Mouse (Mus musculus) hindbrain, embryonic 16.5 days (tissue): Measurements from ENCODE around the gene Gm9918. TPM values are rescaled to one million over a fixed set of nuclear protein-coding genes. Genes with fewer than 3 reads are reported as not detected.

Experiments used
- ATAC-seq: fragments of 200-750 bp; cut with Nextera tagmentation; 2 replicates; pipeline ENCODE4 v1.8.0; 2017; ENCODE audit warnings: moderate TSS enrichment, moderate library complexity
- H3K27ac ChIP-seq: fragments of 300-500 bp; sonication (generic); 2 replicates; pipeline ENCODE4 v1.5.1; 2014; ENCODE audit warnings: low read depth, mild to moderate bottlenecking, control low read depth, low read length, moderate library complexity
- H3K27me3 ChIP-seq: fragments of 300-500 bp; sonication (generic); replicated peaks from 2 replicates; pipeline ENCODE4 v1.6.1; 2014; ENCODE audit warnings: low read length; ENCODE audit not compliant: control insufficient read depth, insufficient read depth
- H3K36me3 ChIP-seq: fragments of 300-500 bp; sonication (generic); 2 replicates; pipeline ENCODE4 v1.6.1; 2014; ENCODE audit warnings: mild to moderate bottlenecking, low read length, moderate library complexity, mixed read lengths; ENCODE audit not compliant: control insufficient read depth, insufficient read depth
- H3K4me1 ChIP-seq: fragments of 300-500 bp; sonication (generic); 2 replicates; pipeline ENCODE4 v1.6.1; 2014; ENCODE audit warnings: low read depth, low read length; ENCODE audit not compliant: control insufficient read depth, insufficient read depth
- H3K4me2 ChIP-seq: fragments of 300-500 bp; sonication (generic); 2 replicates; pipeline ENCODE4 v1.6.1; 2014; ENCODE audit warnings: mild to moderate bottlenecking, low read length, control low read depth, moderate library complexity
- H3K4me3 ChIP-seq: fragments of 300-500 bp; sonication (generic); 2 replicates; pipeline ENCODE4 v1.5.1; 2014; ENCODE audit warnings: mild to moderate bottlenecking, low read length, control low read depth, moderate library complexity
- H3K9ac ChIP-seq: fragments of 300-500 bp; sonication (generic); 2 replicates; pipeline ENCODE4 v1.6.1; 2014; ENCODE audit warnings: low read depth, mild to moderate bottlenecking, control low read depth, low read length, moderate library complexity
- H3K9me3 ChIP-seq: fragments of 300-500 bp; sonication (generic); 2 replicates; pipeline ENCODE4 v1.6.1; 2014; ENCODE audit warnings: mild to moderate bottlenecking, low read length, moderate library complexity; ENCODE audit not compliant: control insufficient read depth
- WGBS: fragments of 180-500 bp; shearing (Covaris S2); extraction: QIAGEN DNeasy Blood & Tissue Kit; methylation state at CpG from one replicate; pipeline ENCODE4 v1.1.7; 2014; 5-methylcytosine and 5-hydroxymethylcytosine counted together
- polyA plus RNA-seq: library from polyadenylated mRNA; unstranded; fragments of >200 nt; fragmentation: Nextera tagmentation; extraction: Ambion mirVana; gene quantifications from 2 replicates; pipeline ENCODE4 v1.2.1, GENCODE M21; 2015

The Gm9918 gene
- polyA plus RNA-seq, 1 experiment from 2014 or later = 0.14 TPM

DNA sequence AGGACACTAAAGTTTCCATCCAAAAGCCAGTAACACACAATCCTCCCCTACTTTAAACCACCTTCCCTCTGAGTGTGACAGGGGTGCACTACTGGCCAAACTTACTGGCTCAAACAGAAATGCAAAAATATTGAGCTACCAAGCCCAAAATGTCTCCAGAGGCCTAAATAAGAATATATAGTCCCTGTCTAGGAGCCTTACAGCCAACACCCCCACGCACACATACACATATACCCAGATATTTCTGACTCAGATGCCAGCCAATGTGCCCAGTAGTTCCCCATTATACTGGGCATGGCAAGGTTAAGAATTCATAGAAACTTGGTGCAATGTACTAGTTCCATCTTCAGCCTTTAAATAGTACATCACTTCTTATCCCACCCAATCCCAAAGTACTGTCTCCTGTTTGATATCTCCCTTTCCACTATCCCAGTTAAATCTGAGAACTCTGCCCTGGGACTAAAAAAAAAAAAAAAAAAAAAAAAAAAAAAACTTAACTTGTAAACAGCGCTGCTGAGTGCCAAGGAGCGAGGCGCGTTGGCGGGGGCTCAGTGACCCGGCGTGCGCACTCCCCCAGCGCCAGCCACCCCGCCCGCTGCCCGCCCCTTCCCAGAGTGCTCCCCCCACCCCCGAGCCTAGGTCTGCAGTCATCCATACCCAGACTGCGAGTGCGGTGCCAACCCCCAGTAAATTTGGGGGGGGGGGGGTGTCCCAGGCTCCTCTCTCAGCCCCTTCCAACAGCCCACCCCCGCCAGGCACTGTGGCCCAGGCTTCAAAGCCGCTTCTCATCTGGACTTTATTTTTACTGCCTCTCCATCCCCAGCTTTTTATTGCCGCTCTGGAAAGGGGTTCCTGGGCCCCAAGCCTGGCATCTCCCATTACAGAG, 25.8 kb upstream of the Gm9918 start:
- Histone ChIP-seq H3K9ac (peak overlapping the region; percentile 52), H3K4me2 (peak overlapping the region; percentile 100), H3K27me3 (peaks cover 24% of the 10 kb centered on the region), H3K36me3 (no peaks in the 10 kb centered on the region), H3K4me1 (peaks cover 30% of the 10 kb centered on the region), H3K9me3 (no peaks in the 10 kb centered on the region), H3K27ac (no peak overlapping the region; the same call in 1 of the 2 replicates), H3K4me3 (peak overlapping the region; percentile 64)
- ATAC-seq = no peak
- WGBS = 7% methylated on average over 19 of the region's 19 CpGs

GRCm38 (mm10) chr15:102245461-102245881, 24.9 kb upstream of the Gm9918 start:
- ATAC-seq = no peak
- Histone ChIP-seq H3K27ac (peak overlapping the region; percentile 85), H3K4me2 (peak overlapping the region; percentile 100), H3K36me3 (no peaks in the 10 kb centered on the region), H3K9ac (peak overlapping the region; percentile 82), H3K27me3 (peaks cover 24% of the 10 kb centered on the region), H3K4me1 (peaks cover 30% of the 10 kb centered on the region), H3K9me3 (no peaks in the 10 kb centered on the region), H3K4me3 (peak overlapping the region; percentile 64)
- WGBS = 4% methylated on average over 14 of the region's 14 CpGs

DNA sequence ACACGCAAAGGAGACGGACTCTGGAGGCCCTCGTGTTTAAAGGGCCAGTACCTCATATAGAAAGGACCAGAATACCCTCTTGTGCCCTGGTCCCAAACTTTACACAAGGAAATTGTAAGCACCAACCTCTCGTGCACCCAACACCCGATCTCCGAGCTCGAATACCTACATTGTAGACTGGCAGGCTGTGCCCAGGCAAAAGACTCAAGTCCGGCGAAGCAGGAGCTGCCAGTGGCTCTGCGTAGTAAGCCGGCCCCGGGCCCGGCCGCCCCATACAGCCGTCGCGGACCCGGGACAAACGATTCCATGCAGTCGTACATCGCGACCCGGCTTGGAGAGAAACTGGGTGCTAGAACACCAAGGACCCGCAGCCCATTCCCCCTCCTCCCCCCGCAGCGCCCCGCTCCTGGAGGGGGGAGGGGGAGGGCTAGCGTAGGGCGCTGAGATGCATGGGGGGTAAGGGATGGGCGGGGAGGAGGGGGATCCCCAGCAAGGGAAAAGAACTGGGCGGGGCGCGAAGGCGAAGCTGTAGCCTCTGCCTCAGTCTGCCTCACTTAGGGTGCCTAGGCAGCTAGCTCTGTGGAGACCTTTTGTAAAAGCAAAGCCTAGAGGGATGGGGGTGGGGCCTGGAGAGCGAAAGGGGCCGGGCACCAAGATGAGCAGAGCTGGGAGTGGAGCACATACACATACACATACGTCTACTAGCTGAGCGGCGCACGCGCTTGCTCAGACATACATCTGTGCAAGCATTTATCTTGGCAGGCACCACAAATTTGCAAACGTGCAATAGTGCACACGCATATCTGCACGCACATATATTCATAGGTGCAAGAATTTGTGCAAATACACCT, 24.2 kb upstream of the Gm9918 start:
- Histone ChIP-seq H3K9me3 (no peaks in the 10 kb centered on the region), H3K4me2 (peak overlapping the region; percentile 100)

DNA sequence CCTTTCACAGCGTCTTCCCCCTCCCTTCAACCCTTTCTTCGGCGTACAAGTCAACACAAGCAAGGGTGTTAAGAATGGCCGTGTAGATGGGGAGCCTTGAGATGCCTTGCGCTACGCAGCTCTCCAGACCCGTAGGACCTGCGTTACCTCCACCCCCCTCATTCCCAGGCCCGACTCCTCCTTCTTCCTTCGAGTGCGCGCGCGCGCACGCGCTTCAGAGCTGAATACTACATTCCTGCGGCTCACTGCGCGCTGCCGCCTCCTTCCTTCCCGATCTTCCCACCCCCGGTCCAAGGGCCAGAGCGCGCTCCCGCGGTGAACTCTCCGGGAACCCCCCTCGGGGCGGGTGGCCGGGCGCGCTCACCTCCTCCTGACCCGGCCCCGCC, 23.5 kb upstream of the Gm9918 start:
- Histone ChIP-seq H3K9me3 (no peaks in the 10 kb centered on the region), H3K27me3 (peaks cover 28% of the 10 kb centered on the region), H3K9ac (peak overlapping the region; percentile 82), H3K36me3 (no peaks in the 10 kb centered on the region), H3K4me1 (peaks cover 30% of the 10 kb centered on the region), H3K27ac (peak overlapping the region; percentile 85), H3K4me2 (peak overlapping the region; percentile 100), H3K4me3 (peak overlapping the region; percentile 64)
- peak; percentile 79 for ATAC-seq
- WGBS = under 1% methylated on average over 34 of the region's 35 CpGs

More for the DNA sequence above, 24.2 kb upstream of the Gm9918 start:
- under 1% methylated on average over 41 of the region's 44 CpGs for WGBS
- ATAC-seq = peak; percentile 85
- peaks cover 30% of the 10 kb centered on the region for H3K4me1 ChIP-seq
- H3K36me3 ChIP-seq = no peaks in the 10 kb centered on the region
- H3K9ac ChIP-seq = peak overlapping the region; percentile 82
- peaks cover 26% of the 10 kb centered on the region for H3K27me3 ChIP-seq
- peak overlapping the region; percentile 85 for H3K27ac ChIP-seq
- H3K4me3 ChIP-seq = peak overlapping the region; percentile 64

- peak overlapping the region; percentile 82 for H3K9ac ChIP-seq
- peaks cover 26% of the 10 kb centered on the region for H3K27me3 ChIP-seq
- H3K9me3 ChIP-seq = no peaks in the 10 kb centered on the region
- under 1% methylated on average over 51 of the region's 65 CpGs for WGBS
- H3K4me2 ChIP-seq = peak overlapping the region; percentile 100
- peaks cover 30% of the 10 kb centered on the region for H3K4me1 ChIP-seq
- H3K4me3 ChIP-seq = peak overlapping the region; percentile 64
- ATAC-seq = peak; percentile 28
- H3K36me3 ChIP-seq = no peaks in the 10 kb centered on the region
- H3K27ac ChIP-seq = peak overlapping the region; percentile 85
Observed at GRCm38 (mm10) chr15:102247252-102248130, 22.9 kb upstream of the Gm9918 start.

- Histone ChIP-seq H3K27me3 (peaks cover 18% of the 10 kb centered on the region), H3K9ac (peak overlapping the region; percentile 82), H3K36me3 (no peaks in the 10 kb centered on the region), H3K9me3 (no peaks in the 10 kb centered on the region), H3K4me3 (peak overlapping the region; percentile 64), H3K4me2 (peak overlapping the region; percentile 100), H3K27ac (peak overlapping the region; percentile 85), H3K4me1 (peaks cover 28% of the 10 kb centered on the region)
- WGBS = 9% methylated on average over 8 of the region's 8 CpGs
- no peak for ATAC-seq
Observed at GRCm38 (mm10) chr15:102248131-102248811, 22.1 kb upstream of the Gm9918 start.

GRCm38 (mm10) chr15:102248812-102249191, 21.6 kb upstream of the Gm9918 start:
- Histone ChIP-seq H3K27me3 (peaks cover 13% of the 10 kb centered on the region), H3K4me2 (peak overlapping the region; percentile 30; the same call in 1 of the 2 replicates), H3K4me3 (no peak overlapping the region), H3K4me1 (peaks cover 24% of the 10 kb centered on the region), H3K27ac (no peak overlapping the region), H3K9ac (no peak overlapping the region), H3K9me3 (no peaks in the 10 kb centered on the region), H3K36me3 (no peaks in the 10 kb centered on the region)
- no peak for ATAC-seq
- 8% methylated on average over 3 of the region's 3 CpGs for WGBS

- H3K27me3 ChIP-seq = peaks cover 11% of the 10 kb centered on the region
Observed at GRCm38 (mm10) chr15:102249251-102249691, 21.1 kb upstream of the Gm9918 start.

More at GRCm38 (mm10) chr15:102249251-102249691, 21.1 kb upstream of the Gm9918 start:
- Histone ChIP-seq H3K4me1 (peaks cover 23% of the 10 kb centered on the region), H3K4me2 (peak overlapping the region; percentile 30; the same call in 1 of the 2 replicates), H3K9ac (peak overlapping the region; percentile 41; the same call in 1 of the 2 replicates), H3K27ac (no peak overlapping the region), H3K9me3 (no peaks in the 10 kb centered on the region), H3K4me3 (no peak overlapping the region), H3K36me3 (no peaks in the 10 kb centered on the region)
- WGBS = 7% methylated on average over 13 of the region's 13 CpGs
- ATAC-seq = no peak
